Mouse (Mus musculus) lung, postnatal 0 days (tissue): Measurements from ENCODE around the gene Mip.
"Not testable (repeated sequence)": the region's sequence is repeated elsewhere in the genome, so short reads cannot be mapped to it uniquely, and the experiment has no call there.

ENCODE experiments used
- CTCF ChIP-seq: IDR thresholded peaks from 2 replicates; pipeline ENCODE4 v1.5.1; 2016; ENCODE audit warnings: antibody characterized with exemption, mild to moderate bottlenecking
- EP300 ChIP-seq: IDR thresholded peaks from 2 replicates; pipeline ENCODE4 v1.6.1; 2016; ENCODE audit warnings: antibody characterized with exemption, mild to moderate bottlenecking, control low read depth

DNA sequence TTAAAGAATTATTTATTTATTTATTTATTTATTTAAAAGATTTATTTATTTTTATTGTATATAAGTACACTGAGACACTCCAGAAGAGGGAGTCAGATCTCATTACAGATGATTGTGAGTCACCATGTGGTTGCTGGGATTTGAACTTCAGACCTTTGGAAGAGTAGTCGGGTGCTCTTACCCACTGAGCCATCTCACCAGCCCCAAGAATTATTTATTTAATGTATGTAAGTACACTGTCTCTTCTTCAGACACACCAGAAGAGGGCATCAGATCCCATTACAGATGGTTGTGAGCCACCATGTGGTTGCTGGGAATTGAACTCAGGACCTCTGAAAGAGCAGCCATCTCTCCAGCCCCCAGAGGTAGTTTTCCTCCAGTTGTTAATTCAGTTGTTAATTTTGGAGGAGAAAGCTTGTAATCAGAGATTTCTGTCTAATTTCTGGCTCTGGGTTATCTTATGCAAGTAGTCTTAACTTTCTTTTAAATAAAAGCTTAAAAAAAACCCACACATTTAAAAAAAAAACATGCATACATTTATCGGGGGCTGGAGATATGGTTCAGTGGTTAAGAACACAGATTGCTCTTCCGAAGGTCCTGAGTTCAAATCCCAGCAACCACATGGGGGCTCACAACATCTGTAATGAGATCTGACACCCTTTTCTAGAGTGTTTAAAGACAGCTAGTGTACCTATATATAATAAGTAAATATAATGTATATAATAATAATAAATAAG is 33.4 kb upstream of the Mip start:
- TF ChIP-seq CTCF, EP300: not testable (repeated sequence)
